Mouse (Mus musculus) thymus, adult 2 months (tissue): Measurements from ENCODE around the gene Fam205a4. TPM values are rescaled to one million over a fixed set of nuclear protein-coding genes. Genes with fewer than 3 reads are reported as not detected.
"Not testable (repeated sequence)": the region's sequence is repeated elsewhere in the genome, so short reads cannot be mapped to it uniquely, and the experiment has no call there.

ENCODE experiments used
- DNase-seq: peaks from one replicate; pipeline ENCODE4 v3.0.0; 2021
- H3K27ac ChIP-seq: fragments of 200-500 bp; 2 replicates; pipeline ENCODE4 v1.5.1; 2012; ENCODE audit warnings: low read length, control low read depth; ENCODE audit not compliant: control insufficient read depth, insufficient read depth
- H3K27me3 ChIP-seq: fragments of 200-500 bp; 2 replicates; pipeline ENCODE4 v1.6.1; 2012; ENCODE audit warnings: mild to moderate bottlenecking, low read length, moderate library complexity, mixed read lengths; ENCODE audit not compliant: control insufficient read depth, insufficient read depth
- H3K36me3 ChIP-seq: fragments of 200-500 bp; 2 replicates; pipeline ENCODE4 v1.6.1; 2012; ENCODE audit warnings: mild to moderate bottlenecking, low read length, moderate library complexity; ENCODE audit not compliant: control insufficient read depth, insufficient read depth
- H3K4me1 ChIP-seq: fragments of 200-500 bp; replicated peaks from 2 replicates; pipeline ENCODE4 v1.6.1; 2012; ENCODE audit warnings: low read length; ENCODE audit not compliant: control insufficient read depth, insufficient read depth
- H3K4me3 ChIP-seq: fragments of 200-500 bp; 2 replicates; pipeline ENCODE4 v1.5.1; 2012; ENCODE audit warnings: mild to moderate bottlenecking, low read length, control low read depth, moderate library complexity; ENCODE audit not compliant: control insufficient read depth, insufficient read depth
- WGBS: fragments of 180-500 bp; shearing (Covaris S2); methylation state at CpG from one replicate; pipeline ENCODE4 v1.1.7; 2018; 5-methylcytosine and 5-hydroxymethylcytosine counted together
- polyA plus RNA-seq: library from polyadenylated mRNA; depleted of rRNA; stranded (reverse); fragments of >200 nt; gene quantifications from 2 replicates; pipeline ENCODE4 v1.2.3, GENCODE M21; 2012; rRNA removed

Fam205a4 gene
- polyA plus RNA-seq, result 0.15 TPM in 2 replicates

DNA sequence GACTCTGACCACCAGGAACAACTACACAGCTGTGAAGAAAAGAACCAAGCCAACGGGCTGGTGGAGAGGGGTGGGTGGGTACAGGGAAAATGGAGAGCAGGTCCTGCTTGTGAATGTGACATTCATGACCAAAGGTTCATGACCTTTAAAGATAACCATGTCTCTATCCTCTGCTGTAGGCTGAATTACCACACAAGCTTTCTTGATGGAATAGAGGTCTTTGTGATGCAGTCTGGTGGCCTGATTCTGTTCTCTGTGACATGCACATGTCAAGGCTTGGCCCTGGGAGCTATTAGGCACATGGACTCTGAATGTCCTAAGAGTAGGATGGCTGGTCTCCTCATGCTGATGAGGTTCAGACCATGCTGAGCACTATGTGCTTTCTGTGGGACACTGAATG, at the start of gene Fam205a4:
Gene Fam205a4, plus strand, starts transcription at position 301 of the 400 bp plus-strand sequence.
- not testable (repeated sequence) for DNase-seq, H3K27me3 ChIP-seq, H3K4me3 ChIP-seq, H3K27ac ChIP-seq, H3K36me3 ChIP-seq, H3K4me1 ChIP-seq
- no CpG with 5 or more reads among the region's 1 CpGs for WGBS

DNA sequence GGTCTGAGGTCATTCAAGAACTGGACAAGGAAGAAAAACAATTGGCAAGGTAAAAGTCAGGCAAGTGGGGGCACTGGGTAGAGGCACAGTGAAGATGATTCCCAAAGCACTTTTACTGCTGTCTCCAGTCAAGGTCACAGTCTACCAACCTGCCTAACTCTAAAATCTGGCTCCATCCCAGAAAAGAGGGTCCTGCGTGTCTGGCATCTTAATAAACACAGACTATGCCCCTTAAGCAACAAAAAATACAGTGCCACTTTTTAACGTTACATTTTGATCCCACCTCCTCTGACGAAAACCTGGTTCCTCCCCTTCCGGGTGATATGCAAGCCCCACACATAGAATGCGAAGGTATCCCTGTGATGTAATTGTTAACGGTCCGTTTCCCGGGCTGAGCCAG, 24.6 kb upstream of the Fam205a4 start, which contains the start of gene Gm20878:
Gene Gm20878, plus strand, starts transcription at position 301 of the 400 bp plus-strand sequence.
- not testable (repeated sequence) for H3K4me1 ChIP-seq, H3K27ac ChIP-seq, DNase-seq, H3K36me3 ChIP-seq, H3K27me3 ChIP-seq, H3K4me3 ChIP-seq
- WGBS, result no CpG with 5 or more reads among the region's 8 CpGs

Other genes with a start within 250 kb of the Fam205a4 start
- gene Dctn3, start 242.9 kb upstream of the Fam205a4 start, polyA plus RNA-seq, result 60.5 and 72.8 TPM in 2 replicates
- gene Arid3c, start 234.9 kb upstream of the Fam205a4 start, polyA plus RNA-seq, result 0.06 and 0.15 TPM in 2 replicates
- gene Galt, start 210.8 kb upstream of the Fam205a4 start, polyA plus RNA-seq, result 189 and 211 TPM in 2 replicates
- gene Sigmar1, start 209.9 kb upstream of the Fam205a4 start, polyA plus RNA-seq, result 57.5 and 65.6 TPM in 2 replicates
- 85.4 and 97.4 TPM in 2 replicates for gene Ccl27a, start 191.8 kb upstream of the Fam205a4 start, polyA plus RNA-seq
- 12.4 and 22.8 TPM in 2 replicates for gene Gm21541, start 62.4 kb upstream of the Fam205a4 start, polyA plus RNA-seq
- gene Gm20878, start 24.5 kb upstream of the Fam205a4 start, polyA plus RNA-seq, result 4.3 and 5.9 TPM in 2 replicates
- 0.12 TPM in 1 of 2 replicates, not detected in the other for gene Gm21093, start 68.7 kb downstream of the Fam205a4 start, polyA plus RNA-seq
- gene Gm3893, start 125.1 kb downstream of the Fam205a4 start, polyA plus RNA-seq, result not detected in 2 replicates
- gene Gm13304, start 148.8 kb downstream of the Fam205a4 start, polyA plus RNA-seq, result not detected in 2 replicates
- gene Gm13306, start 187.4 kb downstream of the Fam205a4 start, polyA plus RNA-seq, result 20.2 and 24.2 TPM in 2 replicates
- 23.3 and 38.0 TPM in 2 replicates for gene Gm13305, start 202.5 kb downstream of the Fam205a4 start, polyA plus RNA-seq